Mouse (Mus musculus): ENCODE measurements around the gene Scarf2.

Scarf2 gene

GRCm38 (mm10) chr16:17801777-17802455 lies 4.8 kb downstream of the Scarf2 start:
- no peak for DNase-seq

GRCm38 (mm10) chr16:17802456-17802838 lies 5.4 kb downstream of the Scarf2 start:
- DNase-seq = no peak

- peak; percentile 35 for DNase-seq
Measured at GRCm38 (mm10) chr16:17802839-17803674, 6.0 kb downstream of the Scarf2 start.

- DNase-seq = no peak
Measured at GRCm38 (mm10) chr16:17803675-17804448, 6.8 kb downstream of the Scarf2 start.

GRCm38 (mm10) chr16:17804449-17804912 lies 7.4 kb downstream of the Scarf2 start:
- DNase-seq = no peak

GRCm38 (mm10) chr16:17804982-17805381 lies 7.9 kb downstream of the Scarf2 start:
- no peak for DNase-seq

- DNase-seq = peak; percentile 34
Measured at GRCm38 (mm10) chr16:17806581-17807191, 9.6 kb downstream of the Scarf2 start.

GRCm38 (mm10) chr16:17807192-17808009 lies 10.3 kb downstream of the Scarf2 start:
- DNase-seq = peak; percentile 85

GRCm38 (mm10) chr16:17809125-17809524 lies 12.0 kb downstream of the Scarf2 start:
- peak; percentile 25 for DNase-seq

GRCm38 (mm10) chr16:17809711-17810110 lies 12.6 kb downstream of the Scarf2 start:
- peak; percentile 28 for DNase-seq

- peak; percentile 62 for DNase-seq
Measured at GRCm38 (mm10) chr16:17812120-17812519, 15.0 kb downstream of the Scarf2 start.

- DNase-seq = no peak
Measured at GRCm38 (mm10) chr16:17813173-17813572, 16.1 kb downstream of the Scarf2 start.

GRCm38 (mm10) chr16:17815411-17816402 lies 18.6 kb downstream of the Scarf2 start:
- DNase-seq = peak; percentile 77

- DNase-seq = no peak
Measured at GRCm38 (mm10) chr16:17816528-17816927, 19.4 kb downstream of the Scarf2 start.

- peak; percentile 84 for DNase-seq
Measured at GRCm38 (mm10) chr16:17826500-17826899, 29.4 kb downstream of the Scarf2 start.

GRCm38 (mm10) chr16:17828229-17828628 lies 31.1 kb downstream of the Scarf2 start:
- no peak for DNase-seq

- DNase-seq = no peak
Measured at GRCm38 (mm10) chr16:17828867-17829266, 31.8 kb downstream of the Scarf2 start.

- no peak for DNase-seq
Measured at GRCm38 (mm10) chr16:17830385-17831178, 33.5 kb downstream of the Scarf2 start.

- no peak for DNase-seq
Measured at GRCm38 (mm10) chr16:17831781-17832180, 34.7 kb downstream of the Scarf2 start.

- DNase-seq = no peak
Measured at GRCm38 (mm10) chr16:17832821-17833220, 35.7 kb downstream of the Scarf2 start, which contains the start of gene B830017H08Rik. Gene B830017H08Rik (plus strand): TSS chr16:17833121.
